9 mouse cellular contexts compared by ENCODE assay signal in genomic region chr11:37237096-37237725, GRCm38 (mm10). TPM values are rescaled to one million over a fixed set of nuclear protein-coding genes. Genes with fewer than 3 reads are reported as not detected.
A peak's percentile ranks its signal among the peaks of the same experiment; 100 is the strongest.
DNase-seq lines count a peak whose midpoint lies in the region; ATAC-seq and TF ChIP-seq lines count a peak whose summit lies in the region.
"Had no signal": no experiment of that assay in that cellular context is flagged by ENCODE, and none has a peak within 500 bp of the region (broad histone marks: within the 10 kb centered on the region; RNA-seq: fewer than 3 reads in every experiment).

No protein-coding gene starts in this region.

- H3K9ac ChIP-seq in ES-E14 (ENCODE audit: insufficient read depth, low read depth, low read length, poor library complexity, severe bottlenecking), result peak overlapping the region; percentile 65; the same call in 1 of the 2 replicates
- peak overlapping the region; percentile 80 for H3K9ac ChIP-seq in forebrain, embryonic 12.5 days
- H3K9ac ChIP-seq in liver, embryonic 12.5 days, result no peak overlapping the region

- peak overlapping the region; percentile 80 for H3K27ac ChIP-seq in heart, embryonic 10.5 days
- H3K27ac ChIP-seq in ES-E14 (ENCODE audit: insufficient read depth, low read depth, low read length, poor library complexity, severe bottlenecking), result no peak overlapping the region
- H3K27ac ChIP-seq in forebrain, embryonic 12.5 days, result peak overlapping the region; percentile 88
- no peak overlapping the region for H3K27ac ChIP-seq in liver, embryonic 12.5 days

- H3K27me3 ChIP-seq in heart, embryonic 10.5 days (ENCODE audit: insufficient read depth, poor library complexity, severe bottlenecking), result peaks cover 19% of the 10 kb centered on the region; the same call in 1 of the 2 replicates
- peaks cover 9% of the 10 kb centered on the region; the same call in 1 of the 2 replicates for H3K27me3 ChIP-seq in forebrain, embryonic 12.5 days
- peaks cover 51% of the 10 kb centered on the region for H3K27me3 ChIP-seq in liver, embryonic 12.5 days (replicated peaks)

- no peaks in the 10 kb centered on the region for H3K9me3 ChIP-seq in heart, embryonic 10.5 days
- H3K9me3 ChIP-seq in ES-E14 (ENCODE audit: control insufficient read depth, insufficient read depth, low read depth, low read length), result no peaks in the 10 kb centered on the region
- H3K9me3 ChIP-seq in forebrain, embryonic 12.5 days, result no peaks in the 10 kb centered on the region
- no peaks in the 10 kb centered on the region for H3K9me3 ChIP-seq in liver, embryonic 12.5 days (replicated peaks)

- WGBS in heart, embryonic 10.5 days, result 45% methylated on average over 7 of the region's 7 CpGs
- 31% methylated on average over 7 of the region's 7 CpGs for WGBS in forebrain, embryonic 12.5 days
- 48% methylated on average over 7 of the region's 7 CpGs for WGBS in liver, embryonic 12.5 days (ENCODE audit: insufficient replicate concordance)

- in situ Hi-C loops in ES-E14 (cut with MboI; ENCODE audit: low sequenced_read_pairs in 2 of 2, unreplicated experiment in 2 of 2), result no loop called here

- no peaks in the 10 kb centered on the region for H3K36me3 ChIP-seq in heart, embryonic 10.5 days
- no peaks in the 10 kb centered on the region for H3K36me3 ChIP-seq in ES-E14 (ENCODE audit: control insufficient read depth, insufficient read depth, low read length, poor library complexity, severe bottlenecking)
- no peaks in the 10 kb centered on the region for H3K36me3 ChIP-seq in forebrain, embryonic 12.5 days (replicated peaks)
- no peaks in the 10 kb centered on the region for H3K36me3 ChIP-seq in liver, embryonic 12.5 days

- peak overlapping the region; percentile 79 for H3K4me3 ChIP-seq in heart, embryonic 10.5 days
- H3K4me3 ChIP-seq in ES-E14 (ENCODE audit: insufficient read depth in 1 of 2, low read depth in 1 of 2, low read length in 2 of 2, poor library complexity in 1 of 2, severe bottlenecking in 1 of 2), result peak overlapping the region in 1 of 2 experiments; percentile 94; a peak in 2 of 4 replicates
- peak overlapping the region; percentile 74 for H3K4me3 ChIP-seq in forebrain, embryonic 12.5 days (replicated peaks)
- H3K4me3 ChIP-seq in liver, embryonic 12.5 days, result peak overlapping the region; percentile 53

- no peak for DNase-seq in heart, embryonic 10.5 days (ENCODE audit: low spot score)
- no peak for DNase-seq in heart, postnatal 10 days
- DNase-seq in ES-E14 (ENCODE audit: low read depth, low spot score), result no peak
- DNase-seq in B cell, adult 2 months, result no peak

- peak; percentile 31; the same call in 1 of the 2 replicates for ATAC-seq in forebrain, embryonic 12.5 days (ENCODE audit: low FRiP score)
- no peak for ATAC-seq in liver, embryonic 12.5 days
- ATAC-seq in monocyte, adult 5-6 weeks (replicated peaks; ENCODE audit: insufficient number of reproducible peaks, low FRiP score, low TSS enrichment, poor library complexity, severe bottlenecking), result no peak
- no peak for ATAC-seq in megakaryocyte progenitor cell, adult 5-6 weeks (replicated peaks; ENCODE audit: poor library complexity)

- intact Hi-C loops in heart, postnatal 10 days (cut with DNase I), result no loop called here

- peak overlapping the region; percentile 78 for H3K4me2 ChIP-seq in forebrain, embryonic 12.5 days
- H3K4me2 ChIP-seq in liver, embryonic 12.5 days, result peak overlapping the region; percentile 73

- no peaks in the 10 kb centered on the region for H3K4me1 ChIP-seq in heart, embryonic 10.5 days
- no peaks in the 10 kb centered on the region for H3K4me1 ChIP-seq in ES-E14 (ENCODE audit: control insufficient read depth in 2 of 2, insufficient read depth in 2 of 2, low read length in 2 of 2, poor library complexity in 1 of 2)
- peaks cover 17% of the 10 kb centered on the region for H3K4me1 ChIP-seq in forebrain, embryonic 12.5 days
- no peaks in the 10 kb centered on the region for H3K4me1 ChIP-seq in liver, embryonic 12.5 days

TF ChIP-seq in ES-E14, 5 proteins besides CTCF, POLR2A, EP300 and RAD21:
- TF ChIP-seq CHD2 (IDR thresholded peaks at IDR 0.05; ENCODE audit: low read depth, low read length), result no peak
- no peak for TF ChIP-seq MAFK (IDR thresholded peaks at IDR 0.05; ENCODE audit: insufficient read depth, low read depth, low read length)
- no peak for TF ChIP-seq ZNF384 (IDR thresholded peaks at IDR 0.05; ENCODE audit: low read depth, low read length)
- no peak for TF ChIP-seq ZC3H11A (IDR thresholded peaks at IDR 0.05; ENCODE audit: borderline replicate concordance, low read depth, low read length)
- TF ChIP-seq HCFC1 (IDR thresholded peaks at IDR 0.05; ENCODE audit: borderline replicate concordance, insufficient read depth, low read length), result no peak

RNA-seq across cellular contexts. Expression of gene Tenm2, which starts 1.4 kb away (rescaled TPM):
- 1.7 and 1.8 TPM in 2 replicates for polyA plus RNA-seq in heart, embryonic 10.5 days (2016; fragmentation: Nextera tagmentation; extraction: Ambion mirVana)
- under 1 TPM; 0.07 TPM for total RNA-seq in heart, postnatal 10 days (2021)
- total RNA-seq in ES-E14 (2012; rRNA removed), result 0.04 TPM in 1 of 2 replicates, not detected in the other
- polyA plus RNA-seq in forebrain, embryonic 12.5 days (2016; fragmentation: Nextera tagmentation; extraction: Ambion mirVana), result 9.2 and 10.9 TPM in 2 replicates
- polyA plus RNA-seq in liver, embryonic 12.5 days (2016; fragmentation: Nextera tagmentation; extraction: Ambion mirVana), result 0.04 and 0.23 TPM in 2 replicates
- total RNA-seq in monocyte, adult 5-6 weeks (2017), result not detected in 3 replicates
- not detected in 2 replicates for total RNA-seq in megakaryocyte progenitor cell, adult 5-6 weeks (2015)
- not detected in 2 replicates for total RNA-seq in megakaryocyte progenitor cell, adult 5-6 weeks (2017)
- total RNA-seq: common myeloid progenitor, adult 5-6 weeks had no signal

Comparison
In these comparisons a context has a peak if more than half of its experiments do, and no peak if none do; other contexts are left out.
1. H3K27ac ChIP-seq: peak in heart, embryonic 10.5 days (single experiment) and forebrain, embryonic 12.5 days (single experiment); none in ES-E14 (single experiment) and liver, embryonic 12.5 days (single experiment).